Mouse (Mus musculus) hindbrain, embryonic 12.5 days (tissue): Measurements from ENCODE around the gene Hspa8. TPM values are rescaled to one million over a fixed set of nuclear protein-coding genes. Genes with fewer than 3 reads are reported as not detected.
"Not testable (repeated sequence)": the region's sequence is repeated elsewhere in the genome, so short reads cannot be mapped to it uniquely, and the experiment has no call there.

ENCODE experiments used
- ATAC-seq: fragments of 200-750 bp; cut with Nextera tagmentation; 2 replicates; pipeline ENCODE4 v1.8.0; 2017; ENCODE audit warnings: moderate TSS enrichment; ENCODE audit not compliant: low FRiP score
- H3K27ac ChIP-seq: fragments of 300-500 bp; sonication (generic); 2 replicates; pipeline ENCODE4 v1.5.1; 2016; ENCODE audit warnings: mild to moderate bottlenecking
- H3K27me3 ChIP-seq: fragments of 300-500 bp; sonication (generic); 2 replicates; pipeline ENCODE4 v1.6.1; 2016; ENCODE audit warnings: mild to moderate bottlenecking
- H3K36me3 ChIP-seq: fragments of 300-500 bp; sonication (generic); 2 replicates; pipeline ENCODE4 v1.6.1; 2016; ENCODE audit warnings: mild to moderate bottlenecking
- H3K4me1 ChIP-seq: fragments of 300-500 bp; sonication (generic); 2 replicates; pipeline ENCODE4 v1.6.1; 2016
- H3K4me2 ChIP-seq: fragments of 300-500 bp; sonication (generic); replicated peaks from 2 replicates; pipeline ENCODE4 v1.6.1; 2016; ENCODE audit warnings: mild to moderate bottlenecking
- H3K4me3 ChIP-seq: fragments of 300-500 bp; sonication (generic); 2 replicates; pipeline ENCODE4 v1.5.1; 2016; ENCODE audit warnings: mild to moderate bottlenecking
- H3K9ac ChIP-seq: fragments of 300-500 bp; sonication (generic); 2 replicates; pipeline ENCODE4 v1.6.1; 2016; ENCODE audit warnings: mild to moderate bottlenecking, moderate library complexity
- H3K9me3 ChIP-seq: fragments of 300-500 bp; sonication (generic); replicated peaks from 2 replicates; pipeline ENCODE4 v1.6.1; 2016; ENCODE audit warnings: mild to moderate bottlenecking
- WGBS: fragments of 180-500 bp; shearing (Covaris S2); methylation state at CpG from one replicate; pipeline ENCODE4 v1.1.7; 2016; 5-methylcytosine and 5-hydroxymethylcytosine counted together
- polyA plus RNA-seq: library from polyadenylated mRNA; unstranded; fragments of >200 nt; fragmentation: Nextera tagmentation; extraction: Ambion mirVana; gene quantifications from 2 replicates; pipeline ENCODE4 v1.2.1, GENCODE M21; 2016

The Hspa8 gene
- polyA plus RNA-seq, 1 experiment from 2014 or later, result 2,594 TPM

GRCm38 (mm10) chr9:40804576-40804975 lies 3.8 kb downstream of the Hspa8 start:
- H3K9me3 ChIP-seq, H3K27ac ChIP-seq, H3K27me3 ChIP-seq, H3K4me3 ChIP-seq, ATAC-seq, H3K9ac ChIP-seq: not testable (repeated sequence)
- peaks cover 49% of the 10 kb centered on the region for H3K4me1 ChIP-seq
- peak overlapping the region; percentile 22; the same call in 1 of the 2 replicates for H3K4me2 ChIP-seq
- WGBS, result 71% methylated on average over 3 of the region's 3 CpGs
- H3K36me3 ChIP-seq, result peaks cover 36% of the 10 kb centered on the region

- no peaks in the 10 kb centered on the region for H3K27me3 ChIP-seq
- H3K4me3 ChIP-seq, result no peak overlapping the region
- WGBS, result 34% methylated on average over 2 of the region's 2 CpGs
- no peaks in the 10 kb centered on the region for H3K9me3 ChIP-seq
- no peak overlapping the region for H3K27ac ChIP-seq
- no peak for ATAC-seq
- no peak overlapping the region for H3K9ac ChIP-seq
- peak overlapping the region; percentile 22 for H3K4me2 ChIP-seq
- H3K4me1 ChIP-seq, result peaks cover 49% of the 10 kb centered on the region
- H3K36me3 ChIP-seq, result peaks cover 36% of the 10 kb centered on the region
These were observed 4.5 kb downstream of the Hspa8 start for GRCm38 (mm10) chr9:40805263-40805662.

GRCm38 (mm10) chr9:40806440-40807288 lies 5.9 kb downstream of the Hspa8 start:
- H3K9me3 ChIP-seq, result no peaks in the 10 kb centered on the region
- no peak for ATAC-seq
- H3K27me3 ChIP-seq, result no peaks in the 10 kb centered on the region
- peaks cover 36% of the 10 kb centered on the region for H3K36me3 ChIP-seq
- no peak overlapping the region for H3K9ac ChIP-seq
- peaks cover 49% of the 10 kb centered on the region for H3K4me1 ChIP-seq
- no peak overlapping the region for H3K4me2 ChIP-seq
- peak overlapping the region; percentile 82 for H3K27ac ChIP-seq
- 26% methylated on average over 5 of the region's 5 CpGs for WGBS
- no peak overlapping the region for H3K4me3 ChIP-seq

DNA sequence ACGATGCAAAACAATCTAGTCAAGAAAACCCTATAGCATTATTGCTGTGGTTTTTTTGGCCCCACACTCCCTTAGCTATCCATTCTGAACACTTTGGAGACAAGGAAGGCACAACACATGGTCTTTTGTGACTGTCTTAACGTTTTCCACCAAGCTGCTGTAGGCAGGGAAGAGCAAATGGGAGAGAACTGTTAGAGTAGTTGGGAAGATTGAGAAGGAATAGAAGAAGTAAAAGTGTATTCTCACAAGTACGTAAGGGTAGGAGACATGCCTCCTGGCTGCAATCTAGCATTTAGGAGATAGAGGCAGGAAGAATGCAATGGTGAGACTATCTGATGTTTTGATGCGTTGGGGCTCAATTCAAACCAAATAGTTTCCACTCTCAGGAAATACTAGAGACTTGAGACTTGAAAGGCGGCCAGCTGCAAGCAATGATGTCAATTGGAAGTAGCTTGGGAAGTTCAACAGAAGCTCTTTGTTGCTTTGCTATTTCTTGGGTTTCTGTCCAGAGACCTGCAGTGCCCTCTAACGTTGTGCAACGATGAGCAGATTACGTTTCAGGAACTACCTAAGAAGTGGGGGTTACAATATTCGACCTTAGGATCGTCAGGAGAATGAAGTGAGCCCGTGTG lies 6.6 kb downstream of the Hspa8 start:
- H3K27ac ChIP-seq, result peak overlapping the region; percentile 82
- no peak for ATAC-seq
- no peaks in the 10 kb centered on the region for H3K9me3 ChIP-seq
- H3K9ac ChIP-seq, result peak overlapping the region; percentile 36; the same call in 1 of the 2 replicates
- no peak overlapping the region for H3K4me3 ChIP-seq
- no peak overlapping the region for H3K4me2 ChIP-seq
- 28% methylated on average over 11 of the region's 11 CpGs for WGBS
- no peaks in the 10 kb centered on the region for H3K27me3 ChIP-seq
- peaks cover 36% of the 10 kb centered on the region for H3K36me3 ChIP-seq
- peaks cover 49% of the 10 kb centered on the region for H3K4me1 ChIP-seq

- ATAC-seq, result peak; percentile 51
- 17% methylated on average over 16 of the region's 16 CpGs for WGBS
- Histone ChIP-seq H3K9ac (peak overlapping the region; percentile 36; the same call in 1 of the 2 replicates), H3K27me3 (no peaks in the 10 kb centered on the region), H3K4me1 (peaks cover 49% of the 10 kb centered on the region), H3K36me3 (peaks cover 36% of the 10 kb centered on the region), H3K27ac (peak overlapping the region; percentile 82), H3K4me3 (no peak overlapping the region), H3K9me3 (no peaks in the 10 kb centered on the region), H3K4me2 (no peak overlapping the region)
These were observed 7.5 kb downstream of the Hspa8 start for GRCm38 (mm10) chr9:40808061-40808906.

GRCm38 (mm10) chr9:40808907-40809280 lies 8.1 kb downstream of the Hspa8 start:
- Histone ChIP-seq H3K4me1 (peaks cover 43% of the 10 kb centered on the region), H3K27ac (peak overlapping the region; percentile 82), H3K36me3 (peaks cover 33% of the 10 kb centered on the region), H3K9me3 (no peaks in the 10 kb centered on the region), H3K4me2 (no peak overlapping the region), H3K27me3 (no peaks in the 10 kb centered on the region), H3K4me3 (no peak overlapping the region), H3K9ac (no peak overlapping the region)
- peak; percentile 27 for ATAC-seq
- WGBS, result 26% methylated on average over 8 of the region's 8 CpGs

DNA sequence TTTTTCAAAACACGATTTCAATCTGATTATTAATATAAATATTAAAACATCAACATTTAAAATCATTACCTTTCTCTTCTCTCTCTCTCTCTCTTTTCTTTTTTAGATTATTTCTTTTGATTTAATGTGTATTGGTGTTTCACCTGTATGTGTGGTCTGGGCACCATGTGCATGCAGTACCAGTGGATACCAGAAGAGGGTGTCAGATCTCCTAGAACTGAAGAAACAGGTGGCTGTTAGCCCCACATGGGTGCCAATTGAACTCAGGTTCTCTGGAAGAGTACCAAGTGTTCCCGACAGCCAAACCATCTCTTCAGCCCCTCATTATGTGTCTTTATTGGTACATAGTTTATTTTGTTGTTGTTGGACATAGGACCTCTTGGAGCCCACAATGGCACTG lies 11.1 kb downstream of the Hspa8 start:
- WGBS, result 49% methylated on average over 2 of the region's 2 CpGs
- no peak overlapping the region for H3K4me2 ChIP-seq

DNA sequence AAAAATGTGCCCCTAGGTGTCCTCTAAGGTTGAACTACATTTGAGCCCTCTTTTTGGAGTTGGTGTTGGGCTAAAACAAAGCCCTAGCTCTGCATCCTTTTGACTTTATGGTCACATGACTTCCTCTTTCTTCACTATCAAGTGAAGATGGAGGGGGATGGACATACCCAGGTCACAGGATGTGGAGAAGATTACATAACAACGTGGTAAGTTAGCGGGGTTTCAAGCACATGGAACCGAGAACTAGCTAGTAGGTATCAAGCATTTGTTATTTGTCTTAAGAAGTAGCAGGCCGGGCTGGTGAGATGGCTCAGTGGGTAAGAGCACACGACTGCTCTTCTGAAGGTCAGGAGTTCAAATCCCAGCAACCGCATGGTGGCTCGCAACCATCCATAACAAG lies 13.3 kb downstream of the Hspa8 start:
- no peak overlapping the region for H3K4me3 ChIP-seq
- no peak overlapping the region for H3K27ac ChIP-seq
- 88% methylated on average over 7 of the region's 7 CpGs for WGBS
- no peaks in the 10 kb centered on the region for H3K9me3 ChIP-seq
- H3K36me3 ChIP-seq, result 0 out of 2 replicates have a peak, but pooled peaks cover 6% of the 10 kb centered on the region
- no peaks in the 10 kb centered on the region for H3K27me3 ChIP-seq
- H3K4me2 ChIP-seq, result no peak overlapping the region
- no peak overlapping the region for H3K9ac ChIP-seq
- H3K4me1 ChIP-seq, result peaks cover 4% of the 10 kb centered on the region; the same call in 1 of the 2 replicates
- no peak for ATAC-seq

More for the DNA sequence above, 11.1 kb downstream of the Hspa8 start:
- no peak overlapping the region for H3K27ac ChIP-seq
- ATAC-seq, result no peak
- H3K9ac ChIP-seq, result no peak overlapping the region
- H3K27me3 ChIP-seq, result no peaks in the 10 kb centered on the region
- peaks cover 11% of the 10 kb centered on the region for H3K36me3 ChIP-seq
- no peaks in the 10 kb centered on the region for H3K9me3 ChIP-seq
- H3K4me3 ChIP-seq, result no peak overlapping the region
- H3K4me1 ChIP-seq, result peaks cover 26% of the 10 kb centered on the region

GRCm38 (mm10) chr9:40817325-40818028 lies 16.7 kb downstream of the Hspa8 start:
- no peak overlapping the region for H3K4me2 ChIP-seq
- no peak overlapping the region for H3K27ac ChIP-seq
- ATAC-seq, result no peak
- H3K4me3 ChIP-seq, result no peak overlapping the region
- H3K9ac ChIP-seq, result no peak overlapping the region
- 0 out of 2 replicates have a peak, but pooled peaks cover 7% of the 10 kb centered on the region for H3K4me1 ChIP-seq
- no peaks in the 10 kb centered on the region for H3K9me3 ChIP-seq
- WGBS, result 89% methylated on average over 5 of the region's 5 CpGs
- no peaks in the 10 kb centered on the region for H3K27me3 ChIP-seq
- H3K36me3 ChIP-seq, result 0 out of 2 replicates have a peak, but pooled peaks cover 6% of the 10 kb centered on the region

- no peak overlapping the region for H3K4me2 ChIP-seq
- 50% methylated on average over 6 of the region's 6 CpGs for WGBS
These were observed 24.8 kb downstream of the Hspa8 start for GRCm38 (mm10) chr9:40825601-40826000.

GRCm38 (mm10) chr9:40827366-40827765 lies 26.6 kb downstream of the Hspa8 start:
- no peak for ATAC-seq
- no peaks in the 10 kb centered on the region for H3K4me1 ChIP-seq
- H3K27me3 ChIP-seq, result no peaks in the 10 kb centered on the region; the same call in 1 of the 2 replicates
- no peaks in the 10 kb centered on the region for H3K9me3 ChIP-seq
- H3K27ac ChIP-seq, result no peak overlapping the region
- 76% methylated on average over 4 of the region's 4 CpGs for WGBS
- H3K9ac ChIP-seq, result no peak overlapping the region
- H3K36me3 ChIP-seq, result no peaks in the 10 kb centered on the region
- no peak overlapping the region for H3K4me3 ChIP-seq
- H3K4me2 ChIP-seq, result no peak overlapping the region

More at GRCm38 (mm10) chr9:40825601-40826000, 24.8 kb downstream of the Hspa8 start:
- Histone ChIP-seq H3K27ac (no peak overlapping the region), H3K9me3 (no peaks in the 10 kb centered on the region), H3K4me1 (0 out of 2 replicates have a peak, but pooled peaks cover 7% of the 10 kb centered on the region), H3K36me3 (no peaks in the 10 kb centered on the region), H3K4me3 (no peak overlapping the region), H3K9ac (no peak overlapping the region), H3K27me3 (no peaks in the 10 kb centered on the region; the same call in 1 of the 2 replicates)
- ATAC-seq, result no peak
